Mouse (Mus musculus): ENCODE measurements around the gene Wfdc15b.
"Not testable (repeated sequence)": the region's sequence is repeated elsewhere in the genome, so short reads cannot be mapped to it uniquely, and the experiment has no call there.

Gene Wfdc15b

DNA sequence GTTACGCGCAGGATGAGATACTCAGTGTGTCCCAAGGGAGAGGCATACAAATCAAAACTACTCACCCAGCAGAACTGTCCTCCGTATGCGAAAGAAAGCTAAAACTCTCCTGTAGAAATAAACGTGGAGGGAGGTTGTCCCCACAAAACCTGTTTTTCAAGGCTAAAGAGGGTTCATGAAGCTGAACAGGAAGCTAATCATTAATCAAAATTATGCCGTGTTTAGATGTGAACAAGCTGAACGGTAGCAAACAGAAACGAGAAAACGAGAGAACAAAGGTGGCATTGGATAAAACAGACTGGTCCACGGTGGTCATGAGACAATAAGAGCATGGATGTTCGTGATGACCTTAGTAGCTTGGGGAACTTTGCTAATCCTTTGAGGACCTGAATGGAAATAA lies at the start of gene Wfdc15b:
Gene Wfdc15b (minus strand): TSS at position 139 of the 400 bp plus-strand sequence.
- no peak for DNase-seq (ENCODE audit: low spot score)

DNA sequence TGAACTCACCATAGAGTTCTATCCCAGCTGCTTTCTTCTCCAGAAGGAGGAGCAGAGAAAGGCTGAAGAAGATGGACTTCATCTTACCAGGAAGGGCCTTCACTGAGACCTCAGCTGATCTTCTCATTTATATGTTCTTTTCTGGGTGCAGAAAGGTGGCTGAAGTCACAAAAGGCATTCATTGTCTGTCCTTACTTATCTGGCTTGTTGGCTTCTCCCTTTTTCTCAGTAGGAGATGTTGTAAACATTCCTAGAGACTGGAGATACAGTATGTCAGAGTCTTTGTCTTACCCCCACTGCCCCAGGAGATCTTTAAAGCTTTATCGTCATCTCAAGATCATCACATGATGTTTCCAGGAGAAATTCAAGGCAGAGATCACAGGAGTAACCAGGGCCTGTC lies 35.1 kb upstream of the Wfdc15b start, which contains the start of gene Svs3b:
Gene Svs3b (minus strand): TSS at position 101 of the 400 bp plus-strand sequence.
- not testable (repeated sequence) for DNase-seq (ENCODE audit: low spot score)

DNA sequence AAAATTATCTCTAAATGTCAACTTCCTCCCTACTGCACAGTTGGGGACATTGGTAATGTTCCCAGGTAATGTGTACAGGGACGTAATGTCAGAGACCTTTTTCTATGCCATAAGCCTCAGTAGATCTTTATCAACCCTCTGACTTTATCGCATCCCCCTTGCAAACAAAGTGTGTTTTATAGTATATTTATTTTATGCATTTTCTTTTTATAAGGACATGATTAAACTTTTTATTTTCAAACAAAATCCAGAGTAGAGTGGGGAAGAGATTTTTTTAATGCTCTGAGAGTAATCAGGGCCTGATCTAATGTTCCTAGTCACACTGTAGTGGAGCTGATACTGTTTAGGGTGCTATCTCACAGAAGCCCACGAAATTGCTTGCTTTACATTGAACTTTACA lies 16.9 kb upstream of the Wfdc15b start, which contains the start of gene Svs2:
Gene Svs2 (minus strand): TSS at position 101 of the 400 bp plus-strand sequence.
- DNase-seq (ENCODE audit: low spot score) = no peak

DNA sequence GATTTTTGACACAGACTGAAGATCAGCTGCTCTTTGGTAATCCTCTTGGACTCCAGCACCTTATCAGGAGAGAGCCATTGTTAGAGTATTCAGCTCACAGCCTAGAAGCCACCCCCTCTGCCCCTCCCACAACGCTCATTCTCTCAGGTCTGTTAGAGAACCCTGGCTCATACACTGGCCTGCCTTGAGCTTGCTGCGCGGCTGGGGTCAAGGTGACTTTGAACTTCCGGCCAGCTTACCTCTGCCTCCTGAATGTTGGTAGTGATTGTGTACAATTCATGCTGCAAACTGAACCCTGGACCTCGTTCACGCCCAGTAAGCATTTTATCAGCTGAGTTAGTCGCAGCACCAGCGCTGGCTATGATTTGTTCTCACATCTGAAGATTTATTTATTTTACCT lies 11.2 kb upstream of the Wfdc15b start:
- DNase-seq (ENCODE audit: low spot score) = no peak

DNA sequence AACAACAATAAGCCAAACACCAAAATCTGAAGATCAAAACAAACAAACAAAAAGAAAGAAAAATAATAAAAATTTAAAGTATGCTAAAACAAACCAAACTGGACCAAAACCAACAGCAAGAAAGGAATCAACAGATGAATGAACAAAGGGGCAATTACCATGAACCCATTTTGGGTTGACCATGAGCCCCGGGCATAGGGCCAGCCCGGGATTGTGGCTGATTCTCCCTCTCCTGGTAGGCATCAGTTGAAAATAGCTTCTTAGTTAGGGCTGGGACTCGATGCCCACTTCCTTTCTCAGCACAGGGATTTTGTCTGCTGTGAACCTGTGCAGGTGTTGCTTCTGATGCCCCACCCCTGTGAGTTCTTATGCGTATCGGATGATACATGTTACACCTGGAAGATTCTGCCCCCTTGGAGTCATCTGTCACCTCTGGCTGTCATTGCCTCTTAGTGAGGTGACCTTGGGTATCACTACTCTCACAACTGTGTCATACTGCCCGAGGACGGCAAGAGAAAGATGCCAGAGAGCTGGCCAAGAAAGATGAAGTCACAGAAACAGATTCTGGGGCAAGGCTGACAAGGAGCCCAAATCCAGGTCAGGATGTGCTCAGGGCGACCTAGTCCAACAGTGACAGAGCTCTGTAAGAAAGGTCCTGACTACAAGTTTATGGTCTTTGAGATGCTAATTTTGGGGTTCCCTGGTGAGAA lies 7.1 kb upstream of the Wfdc15b start:
- no peak for DNase-seq (ENCODE audit: low spot score)

DNA sequence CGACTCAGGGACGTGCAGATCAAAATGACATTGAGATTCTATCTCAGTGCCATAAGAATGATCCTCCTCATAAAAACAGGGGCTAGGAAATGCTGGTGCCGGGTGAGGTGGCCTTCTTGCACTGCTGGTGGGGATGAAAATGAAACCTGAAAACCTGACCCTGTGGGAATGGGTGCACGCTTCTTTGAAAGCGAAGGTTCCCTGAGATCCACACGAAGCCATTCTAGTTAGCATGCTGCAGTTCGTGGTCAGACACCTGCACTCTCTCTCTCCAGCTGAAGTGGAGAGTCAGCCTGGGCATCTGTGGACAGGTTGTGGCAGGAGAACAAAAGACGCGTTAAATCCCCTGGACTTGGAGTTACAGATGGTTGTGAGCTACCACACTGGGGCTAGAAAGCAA lies 2.2 kb downstream of the Wfdc15b start:
- DNase-seq (ENCODE audit: low spot score) = no peak

DNA sequence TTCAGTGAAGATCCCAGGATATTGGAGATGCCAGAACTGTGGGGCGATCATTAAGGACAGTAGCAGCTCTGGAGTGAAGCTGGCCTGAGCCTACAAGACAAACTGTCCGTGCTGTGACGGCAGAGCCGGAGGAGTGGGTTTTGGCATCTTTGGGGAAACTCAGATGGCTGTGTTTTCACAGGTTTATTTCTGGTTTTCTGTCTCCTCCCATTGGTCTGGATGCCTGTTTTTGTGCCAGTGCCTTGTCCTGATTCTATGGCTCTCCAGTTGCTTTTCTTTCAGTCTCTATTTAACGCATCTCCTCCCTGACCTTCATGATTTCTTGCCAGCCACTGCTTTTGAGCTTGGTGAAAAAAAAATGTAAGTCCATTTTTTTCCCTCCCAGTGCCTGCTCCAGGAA lies 8.7 kb downstream of the Wfdc15b start:
- DNase-seq (ENCODE audit: low spot score) = no peak

DNA sequence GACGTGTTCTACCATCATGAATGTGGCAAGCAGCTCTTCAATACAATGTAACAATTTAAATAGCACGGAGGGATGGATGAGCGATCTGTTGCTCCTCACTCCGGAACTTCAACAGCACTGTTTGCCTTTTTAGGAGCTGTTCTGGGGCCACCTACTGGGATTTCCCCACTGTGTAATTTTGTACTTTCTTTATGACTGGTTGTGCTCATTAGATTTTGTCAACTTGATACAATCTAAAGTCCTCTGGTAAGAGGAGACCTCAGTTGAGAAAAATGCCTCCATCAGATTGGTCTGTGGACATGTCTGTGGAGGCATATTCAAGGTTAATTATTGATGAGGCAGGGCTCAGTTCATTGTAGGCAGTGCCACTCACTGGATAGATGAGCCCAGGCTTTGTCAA lies 10.6 kb downstream of the Wfdc15b start:
- no peak for DNase-seq (ENCODE audit: low spot score)

DNA sequence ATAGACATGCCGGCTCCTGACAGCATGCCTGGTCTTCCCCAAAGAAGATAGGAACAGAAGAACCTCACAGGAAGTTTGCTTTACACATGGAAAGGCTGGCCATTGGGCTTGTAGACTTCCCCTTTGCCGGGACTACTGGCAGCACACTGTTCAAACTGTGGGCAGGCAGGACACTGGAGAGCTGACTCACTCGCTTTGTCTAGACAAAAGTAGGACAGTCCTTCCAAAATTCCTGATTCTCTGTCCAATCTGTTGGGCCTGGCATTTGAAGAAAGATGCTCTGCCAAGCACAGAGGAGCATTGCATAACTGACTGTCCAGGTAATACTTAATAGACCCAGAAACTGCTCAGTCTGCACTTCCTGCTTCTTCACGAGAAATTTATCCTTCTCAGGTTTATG lies 14.8 kb downstream of the Wfdc15b start:
- no peak for DNase-seq (ENCODE audit: low spot score)

DNA sequence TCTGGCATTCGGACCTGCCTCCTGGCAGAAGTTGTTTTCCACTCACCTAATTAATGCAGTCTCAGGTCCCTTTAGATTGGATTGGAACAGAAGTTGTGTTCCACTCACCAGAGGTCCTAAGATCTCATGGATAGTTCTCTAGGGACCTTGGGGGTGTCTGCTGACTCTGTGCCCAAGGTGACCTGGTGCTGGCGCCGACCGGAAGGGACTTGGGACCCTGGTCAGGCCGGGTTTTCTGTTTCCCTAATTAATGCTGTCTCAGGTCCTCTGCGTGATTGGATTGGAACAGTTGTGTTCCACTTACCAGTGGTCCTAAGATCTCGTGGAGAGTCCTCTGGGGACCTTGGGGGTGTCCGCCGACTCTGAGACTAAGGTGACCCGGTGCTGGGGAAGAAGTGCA lies 15.4 kb downstream of the Wfdc15b start:
- DNase-seq (ENCODE audit: low spot score) = not testable (repeated sequence)

DNA sequence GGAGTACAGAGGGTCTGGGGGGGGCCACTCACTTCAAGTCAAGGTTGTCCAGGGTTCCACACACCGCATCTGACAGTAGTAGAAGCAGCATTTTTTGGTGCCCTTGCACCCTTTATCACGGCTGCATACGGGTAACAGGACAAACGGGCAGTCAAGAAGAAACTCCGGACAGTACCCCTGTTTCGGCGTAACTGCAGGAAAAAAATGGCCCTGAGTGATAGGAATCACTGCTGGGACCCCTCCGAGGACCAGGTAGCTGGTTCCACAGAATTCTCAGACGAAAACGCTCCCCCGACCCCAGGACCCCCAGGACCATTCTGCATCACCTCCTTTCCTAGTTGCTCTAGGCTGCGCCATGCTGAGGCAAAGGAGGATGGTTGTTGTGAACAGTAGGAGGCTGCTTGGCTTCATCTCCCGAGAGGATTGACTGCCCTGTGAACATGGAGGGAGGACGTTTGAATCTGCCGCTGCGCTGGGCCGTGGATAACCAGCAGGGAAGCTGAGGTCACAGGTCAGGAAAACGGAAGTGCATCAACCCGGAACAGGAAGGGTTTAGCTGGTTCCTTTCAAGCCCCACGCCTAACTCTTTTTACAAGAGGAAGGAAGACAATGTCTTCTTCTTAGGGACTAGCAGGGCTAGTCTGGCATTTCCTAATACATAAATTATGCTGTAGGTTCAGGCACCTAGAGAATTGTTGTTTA lies 21.7 kb downstream of the Wfdc15b start, which contains the start of gene Wfdc15a:
Gene Wfdc15a (minus strand): TSS at position 505 of the 702 bp plus-strand sequence.
- no peak for DNase-seq (ENCODE audit: low spot score)

DNA sequence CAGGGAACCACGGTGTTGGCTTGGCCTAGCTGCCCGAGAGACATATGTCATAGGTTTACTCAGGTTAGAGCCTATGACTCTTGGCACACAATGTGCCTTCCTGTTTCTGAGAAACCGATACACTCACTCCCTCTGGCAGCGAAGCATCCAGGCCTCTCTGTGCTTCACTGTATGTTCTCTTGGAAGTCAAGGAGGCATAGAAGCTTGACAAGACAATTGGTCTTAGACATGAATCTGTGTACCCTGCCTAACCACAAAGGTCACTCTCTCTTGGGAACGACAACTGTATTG lies 24.8 kb downstream of the Wfdc15b start:
- no peak for DNase-seq (ENCODE audit: low spot score)

DNA sequence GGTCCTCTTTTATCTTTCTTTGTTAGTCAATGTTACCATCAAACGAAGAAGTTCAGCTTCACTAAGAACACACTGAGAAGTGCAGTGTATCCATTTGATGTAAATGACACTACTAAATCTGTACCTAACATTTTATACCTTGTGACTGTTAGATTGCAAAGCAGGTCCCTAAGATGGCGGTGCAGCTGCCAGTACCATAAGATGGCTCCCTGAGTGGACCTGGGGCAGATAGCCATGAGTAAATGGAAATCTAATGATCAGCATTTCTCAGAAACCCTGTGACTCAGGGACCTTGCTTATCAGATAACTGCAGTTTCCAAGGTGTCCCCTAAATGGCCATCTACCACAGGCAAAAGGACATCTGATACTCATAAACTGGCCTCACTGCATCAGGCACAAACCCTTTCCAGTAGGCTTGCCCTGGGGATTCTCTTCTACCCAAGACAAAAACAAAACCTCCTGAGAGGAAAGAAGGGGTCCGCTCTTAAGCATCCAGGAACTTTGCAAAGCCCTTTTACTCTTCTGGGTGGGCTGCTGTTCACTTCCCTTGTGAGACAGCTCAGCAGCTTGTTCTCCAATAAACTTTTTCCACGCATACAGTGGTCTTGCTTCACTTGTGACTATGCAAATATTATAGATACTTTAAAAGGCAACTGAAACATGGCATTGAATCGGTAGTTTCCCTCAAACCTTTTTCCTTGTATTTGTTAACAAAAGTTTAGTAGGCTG lies 25.3 kb downstream of the Wfdc15b start:
- DNase-seq (ENCODE audit: low spot score) = no peak

DNA sequence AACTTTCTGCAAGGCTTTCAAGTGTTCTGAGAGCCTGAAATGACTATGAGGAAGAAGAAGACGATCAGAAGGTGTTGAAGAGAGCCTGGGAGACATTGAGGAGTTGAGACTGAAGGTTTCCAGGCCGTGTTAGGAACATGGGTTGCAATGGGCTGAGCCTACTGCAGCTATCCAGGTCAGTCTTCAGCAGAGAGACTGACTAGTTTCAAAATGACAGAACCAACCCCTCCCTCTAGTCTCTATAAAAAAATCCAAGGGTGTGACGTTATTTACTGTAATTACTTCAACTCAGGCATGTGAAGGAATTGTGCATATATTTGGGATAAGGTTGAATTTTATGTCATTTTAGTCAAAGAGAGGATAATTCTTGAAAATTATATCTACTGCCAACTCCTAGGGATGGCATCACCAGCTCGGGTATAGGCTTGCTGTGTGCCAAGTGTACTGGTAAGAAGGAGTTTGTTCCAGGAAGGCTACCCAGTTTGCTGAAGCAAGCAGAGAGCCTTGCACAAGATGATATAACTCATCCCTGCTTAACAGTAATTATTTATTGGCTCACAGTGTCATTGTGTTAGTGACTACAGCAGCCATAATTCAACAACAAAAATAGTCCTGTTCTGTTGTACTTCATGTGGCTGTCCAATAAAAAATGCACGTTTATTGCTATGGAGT lies 26.4 kb downstream of the Wfdc15b start:
- DNase-seq (ENCODE audit: low spot score) = no peak

DNA sequence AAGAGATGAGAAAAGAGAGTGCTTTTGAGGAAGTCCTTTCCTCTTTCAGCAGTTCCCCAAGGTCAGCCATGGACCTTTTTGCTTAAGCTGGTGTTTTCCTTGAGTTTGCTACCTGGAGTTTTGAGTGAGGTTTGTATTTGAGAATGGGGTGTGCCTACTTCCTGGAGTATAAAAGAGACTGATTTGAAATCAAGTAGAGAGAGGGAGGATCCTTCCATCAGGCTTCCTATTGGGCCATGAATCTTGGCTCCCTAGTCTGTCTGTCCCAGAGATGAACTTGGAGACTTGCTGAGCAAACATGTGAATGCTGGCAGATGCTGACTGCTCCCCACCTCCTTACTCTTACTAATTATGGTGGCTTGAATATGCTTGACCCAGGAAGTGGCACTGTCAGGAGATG lies 29.2 kb downstream of the Wfdc15b start:
- no peak for DNase-seq (ENCODE audit: low spot score)

DNA sequence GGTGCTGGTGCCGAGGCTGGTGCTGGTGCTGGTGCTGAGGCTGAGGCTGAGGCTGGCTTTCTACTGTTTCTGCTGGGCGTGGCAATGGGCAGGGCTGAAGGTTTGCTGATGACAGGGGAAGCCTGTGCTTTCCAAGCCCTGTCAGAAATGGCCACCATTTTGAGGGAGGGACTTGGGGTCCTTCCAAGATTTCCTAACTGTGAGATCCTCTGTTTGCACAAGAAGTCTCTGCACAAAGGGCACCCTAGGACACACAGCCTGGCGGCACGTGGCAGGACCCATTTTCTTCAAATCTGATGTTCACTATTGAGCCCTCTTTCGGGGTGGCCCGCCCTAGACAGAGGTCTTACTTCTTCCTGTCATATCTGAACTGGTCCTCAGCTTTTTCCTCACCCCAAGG lies 30.9 kb downstream of the Wfdc15b start, which contains the start of gene Wfdc12:
Gene Wfdc12 (minus strand): TSS at position 33 of the 400 bp plus-strand sequence.
- DNase-seq (ENCODE audit: low spot score) = no peak

DNA sequence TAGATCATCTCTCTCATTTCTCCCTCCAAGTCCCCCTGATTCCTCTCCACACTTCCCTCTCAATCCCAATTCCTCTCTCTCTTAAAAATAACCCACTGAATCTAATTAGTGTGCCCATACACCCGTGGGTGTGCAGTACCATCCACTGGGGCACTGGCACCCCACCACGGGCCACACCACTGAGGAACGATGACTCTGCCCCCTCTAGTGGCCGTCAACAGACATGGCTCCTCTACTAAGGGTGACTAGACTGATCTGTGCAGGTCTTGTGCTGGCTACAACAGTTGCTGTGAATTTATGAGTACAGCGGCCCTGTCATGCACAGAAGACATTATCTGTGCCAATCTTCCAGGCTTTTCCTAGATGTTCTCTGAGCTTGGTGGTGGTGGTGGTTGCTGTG lies 32.7 kb downstream of the Wfdc15b start:
- no peak for DNase-seq (ENCODE audit: low spot score)

DNA sequence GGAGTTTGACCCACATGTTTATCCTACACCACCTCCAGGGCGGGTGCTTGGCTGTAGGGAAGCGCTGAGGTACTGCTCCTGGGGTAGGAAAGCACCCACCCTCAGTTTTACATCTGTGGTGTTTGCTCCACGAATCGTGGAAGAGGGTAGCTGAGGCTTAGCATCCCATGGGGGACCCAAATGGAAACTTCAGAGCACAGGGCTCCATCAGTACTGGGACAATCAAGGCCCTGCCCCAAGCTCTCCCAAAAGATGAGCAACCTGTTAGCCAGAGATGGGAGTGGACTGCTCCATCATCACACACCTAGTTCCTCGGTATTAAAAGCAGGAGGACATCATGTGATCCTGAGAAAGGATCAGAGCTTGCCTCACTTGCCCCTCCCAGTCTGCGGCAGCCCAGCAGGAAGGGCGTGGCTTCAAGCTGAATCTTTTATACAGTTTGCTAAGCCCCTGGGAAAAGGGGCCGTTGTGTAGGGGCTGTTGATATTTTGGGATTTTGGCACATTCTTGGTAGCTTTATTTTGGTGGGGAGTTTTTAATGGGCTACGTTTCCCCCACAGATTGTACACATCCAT lies 37.2 kb downstream of the Wfdc15b start:
- DNase-seq (ENCODE audit: low spot score) = no peak

DNA sequence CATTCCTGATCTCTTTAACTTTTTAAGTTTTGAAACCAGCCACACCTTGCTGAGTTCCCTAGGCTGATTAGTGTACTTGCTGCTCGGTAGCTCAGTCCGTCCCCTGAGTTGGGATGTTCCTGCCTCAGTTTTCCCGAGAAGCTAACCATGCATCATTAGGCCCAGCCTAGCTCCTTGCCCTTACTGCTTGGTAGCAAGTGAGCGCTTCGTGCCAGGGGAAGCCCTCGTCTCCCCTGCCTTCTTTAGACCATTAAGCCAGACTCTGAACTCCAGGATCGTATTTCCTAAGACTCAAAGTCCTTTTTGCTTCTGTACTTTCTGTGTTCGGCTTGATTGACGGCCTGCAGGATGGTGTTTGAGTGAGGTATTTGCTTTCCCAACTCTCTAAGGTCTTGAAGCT lies 38.1 kb downstream of the Wfdc15b start:
- no peak for DNase-seq (ENCODE audit: low spot score)

DNA sequence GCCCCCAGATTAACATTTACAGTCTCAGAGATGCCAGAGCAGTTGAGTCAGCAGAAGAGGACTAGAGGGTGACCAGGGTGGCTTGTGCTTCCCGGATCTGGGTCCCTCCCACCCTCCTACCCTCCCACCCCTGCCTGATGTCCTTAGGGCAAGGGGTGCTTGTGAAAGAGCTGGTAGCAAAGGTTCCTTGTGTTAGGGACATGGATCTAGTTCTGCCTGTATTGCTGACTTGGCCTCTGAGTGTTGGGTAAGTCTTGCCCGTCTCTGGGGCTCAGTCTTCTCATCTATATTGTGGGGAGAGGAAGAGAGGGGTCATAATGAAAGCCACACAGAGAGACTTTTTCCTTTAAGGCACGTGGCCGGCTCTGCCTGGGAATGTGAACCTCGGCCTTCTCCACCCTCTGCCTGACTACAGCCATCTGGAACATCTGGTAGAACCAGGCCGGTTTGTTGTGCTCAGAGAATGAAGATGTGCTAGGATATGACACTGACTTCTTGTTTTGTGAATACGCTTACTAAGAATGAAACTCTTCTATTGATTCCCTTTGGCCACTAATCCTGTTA lies 38.7 kb downstream of the Wfdc15b start, which contains the start of gene Wfdc5:
Gene Wfdc5 (minus strand): TSS at position 51 of the 564 bp plus-strand sequence.
- no peak for DNase-seq (ENCODE audit: low spot score)

DNA sequence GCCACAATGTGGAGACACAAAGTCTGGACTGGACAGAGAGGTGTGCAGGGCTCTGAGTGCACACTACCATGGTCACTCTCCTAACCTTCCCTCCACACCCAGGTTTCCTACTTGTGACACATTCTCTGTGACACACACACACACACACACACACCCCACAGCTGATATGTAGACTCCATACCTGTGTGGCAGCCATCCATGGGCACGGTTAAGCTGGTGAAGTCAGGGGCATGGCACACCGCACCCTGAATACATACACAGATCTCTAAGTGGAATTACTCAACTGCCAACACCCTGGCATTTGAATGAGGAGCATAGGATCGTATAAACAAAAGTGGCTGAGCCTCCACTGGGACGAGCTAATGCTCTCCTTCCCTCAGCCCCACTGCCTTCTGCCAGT lies 40.7 kb downstream of the Wfdc15b start:
- DNase-seq (ENCODE audit: low spot score) = no peak

DNA sequence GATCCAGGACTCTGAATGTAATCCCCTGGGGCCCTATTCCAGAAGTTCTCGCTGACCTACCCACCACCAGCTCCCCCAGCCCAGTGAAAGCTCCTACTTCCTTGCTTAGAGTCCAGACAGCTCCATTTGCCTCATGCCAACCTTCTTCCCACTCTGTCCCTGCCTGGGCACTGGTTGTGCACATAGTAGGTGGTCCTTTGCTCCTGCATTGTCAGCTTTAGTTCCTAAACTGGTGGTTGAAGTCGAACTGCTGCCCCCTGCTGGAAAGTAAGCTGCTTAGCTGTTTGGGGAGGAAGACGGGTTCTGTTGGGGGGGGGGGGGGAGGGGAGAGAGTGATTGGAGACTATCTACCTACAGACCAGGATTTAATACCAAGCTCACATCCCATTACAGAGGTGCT lies 41.3 kb downstream of the Wfdc15b start:
- DNase-seq (ENCODE audit: low spot score) = no peak

Measured in ovary, postnatal 14 days (tissue).